Mouse (Mus musculus): Measurements from ENCODE around the gene Zbtb48. TPM values are rescaled to one million over a fixed set of nuclear protein-coding genes. Genes with fewer than 3 reads are reported as not detected.
A peak's percentile ranks its signal among the peaks of the same experiment; 100 is the strongest.

Gene Zbtb48
- total and polyA plus RNA-seq, 2 experiments from 2014 or later = 8.9 to 20.6 TPM

GRCm38 (mm10) chr4:152013036-152013813, 14.2 kb downstream of the Zbtb48 start:
- H3K4me2 ChIP-seq (ENCODE audit: low read depth, low read length, poor library complexity, severe bottlenecking) = no peak overlapping the region
- no peak for ATAC-seq (ENCODE audit: low FRiP score)
- H3K4me1 ChIP-seq (ENCODE audit: insufficient read depth, low read length) = peaks cover 6% of the 10 kb centered on the region; the same call in 1 of the 2 replicates
- no peaks in the 10 kb centered on the region for H3K9me3 ChIP-seq (ENCODE audit: low read length)
- no peak for TF ChIP-seq CTCF (IDR thresholded peaks at IDR 0.05)
- peaks cover 4% of the 10 kb centered on the region; the same call in 1 of the 2 replicates for H3K27me3 ChIP-seq (ENCODE audit: insufficient read depth, low read length)
- H3K36me3 ChIP-seq (ENCODE audit: insufficient read depth, low read length) = peaks cover 23% of the 10 kb centered on the region
- no peak overlapping the region for H3K4me3 ChIP-seq (ENCODE audit: low read depth, low read length)
- H3K9ac ChIP-seq (replicated peaks; ENCODE audit: low read length, poor library complexity, severe bottlenecking) = no peak overlapping the region
- DNase-seq (ENCODE audit: low spot score) = no peak
- WGBS = 89% methylated on average over 12 of the region's 12 CpGs
- H3K27ac ChIP-seq (ENCODE audit: low read depth, low read length) = no peak overlapping the region

- Histone ChIP-seq H3K9me3 (ENCODE audit: low read length) (no peaks in the 10 kb centered on the region), H3K36me3 (ENCODE audit: insufficient read depth, low read length) (peaks cover 17% of the 10 kb centered on the region), H3K27ac (ENCODE audit: low read depth, low read length) (no peak overlapping the region), H3K4me1 (ENCODE audit: insufficient read depth, low read length) (peaks cover 11% of the 10 kb centered on the region; the same call in 1 of the 2 replicates), H3K27me3 (ENCODE audit: insufficient read depth, low read length) (peaks cover 11% of the 10 kb centered on the region), H3K4me2 (ENCODE audit: low read depth, low read length, poor library complexity, severe bottlenecking) (no peak overlapping the region), H3K9ac (replicated peaks; ENCODE audit: low read length, poor library complexity, severe bottlenecking) (no peak overlapping the region), H3K4me3 (ENCODE audit: low read depth, low read length) (no peak overlapping the region)
- WGBS = 92% methylated on average over 16 of the region's 16 CpGs
- DNase-seq (ENCODE audit: low spot score) = no peak
- no peak for TF ChIP-seq CTCF (IDR thresholded peaks at IDR 0.05)
- no peak for ATAC-seq (ENCODE audit: low FRiP score)
These were observed 15.4 kb downstream of the Zbtb48 start for GRCm38 (mm10) chr4:152012109-152012508.

- Histone ChIP-seq H3K4me2 (ENCODE audit: low read depth, low read length, poor library complexity, severe bottlenecking) (peak overlapping the region; percentile 99), H3K4me3 (ENCODE audit: low read depth, low read length) (peak overlapping the region; percentile 58; the same call in 1 of the 2 replicates), H3K9me3 (ENCODE audit: low read length) (no peaks in the 10 kb centered on the region), H3K27ac (ENCODE audit: low read depth, low read length) (no peak overlapping the region), H3K36me3 (ENCODE audit: insufficient read depth, low read length) (peaks cover 16% of the 10 kb centered on the region), H3K27me3 (ENCODE audit: insufficient read depth, low read length) (peaks cover 19% of the 10 kb centered on the region), H3K4me1 (ENCODE audit: insufficient read depth, low read length) (peaks cover 11% of the 10 kb centered on the region; the same call in 1 of the 2 replicates), H3K9ac (replicated peaks; ENCODE audit: low read length, poor library complexity, severe bottlenecking) (no peak overlapping the region; the same call in 1 of the 2 replicates)
- WGBS = 73% methylated on average over 8 of the region's 8 CpGs
- ATAC-seq (ENCODE audit: low FRiP score) (no peak), DNase-seq (ENCODE audit: low spot score) (no peak)
- TF ChIP-seq CTCF (IDR thresholded peaks at IDR 0.05) = no peak
These were observed 16.2 kb downstream of the Zbtb48 start for GRCm38 (mm10) chr4:152011171-152011760.

GRCm38 (mm10) chr4:152010707-152011134, 16.8 kb downstream of the Zbtb48 start:
- Histone ChIP-seq H3K4me2 (ENCODE audit: low read depth, low read length, poor library complexity, severe bottlenecking) (peak overlapping the region; percentile 99), H3K4me1 (ENCODE audit: insufficient read depth, low read length) (peaks cover 11% of the 10 kb centered on the region; the same call in 1 of the 2 replicates), H3K27me3 (ENCODE audit: insufficient read depth, low read length) (peaks cover 21% of the 10 kb centered on the region), H3K9ac (replicated peaks; ENCODE audit: low read length, poor library complexity, severe bottlenecking) (peak overlapping the region; percentile 64; the same call in 1 of the 2 replicates), H3K9me3 (ENCODE audit: low read length) (no peaks in the 10 kb centered on the region), H3K4me3 (ENCODE audit: low read depth, low read length) (peak overlapping the region; percentile 58), H3K27ac (ENCODE audit: low read depth, low read length) (no peak overlapping the region), H3K36me3 (ENCODE audit: insufficient read depth, low read length) (peaks cover 11% of the 10 kb centered on the region)
- 8% methylated on average over 13 of the region's 13 CpGs for WGBS
- no peak for DNase-seq (ENCODE audit: low spot score)
- TF ChIP-seq CTCF (IDR thresholded peaks at IDR 0.05) = no peak
- ATAC-seq (ENCODE audit: low FRiP score) = no peak

- Histone ChIP-seq H3K9ac (replicated peaks; ENCODE audit: low read length, poor library complexity, severe bottlenecking) (peak overlapping the region; percentile 64; the same call in 1 of the 2 replicates), H3K36me3 (ENCODE audit: insufficient read depth, low read length) (peaks cover 6% of the 10 kb centered on the region), H3K4me1 (ENCODE audit: insufficient read depth, low read length) (peaks cover 11% of the 10 kb centered on the region; the same call in 1 of the 2 replicates), H3K4me3 (ENCODE audit: low read depth, low read length) (peak overlapping the region; percentile 58), H3K4me2 (ENCODE audit: low read depth, low read length, poor library complexity, severe bottlenecking) (peak overlapping the region; percentile 99), H3K27ac (ENCODE audit: low read depth, low read length) (no peak overlapping the region), H3K27me3 (ENCODE audit: insufficient read depth, low read length) (peaks cover 21% of the 10 kb centered on the region), H3K9me3 (ENCODE audit: low read length) (no peaks in the 10 kb centered on the region)
- TF ChIP-seq CTCF (IDR thresholded peaks at IDR 0.05) = no peak
- DNase-seq (ENCODE audit: low spot score) (no peak), ATAC-seq (ENCODE audit: low FRiP score) (no peak)
- 1% methylated on average over 10 of the region's 10 CpGs for WGBS
These were observed 17.3 kb downstream of the Zbtb48 start for GRCm38 (mm10) chr4:152010091-152010706.
